In genomic region chr11:3954876-3955275, GRCm38 (mm10) we compare ENCODE assay signal across 5 mouse cellular contexts. TPM values are rescaled to one million over a fixed set of nuclear protein-coding genes. Genes with fewer than 3 reads are reported as not detected.
"Had no signal": no experiment of that assay in that cellular context is flagged by ENCODE, and none has a peak within 500 bp of the region (broad histone marks: within the 10 kb centered on the region; RNA-seq: fewer than 3 reads in every experiment).

No protein-coding gene starts in this region.

RNA-seq across cellular contexts. Expression of gene 4930556J24Rik, which starts 21.7 kb away (rescaled TPM):
- total RNA-seq: neutrophil, adult 5-6 weeks had no signal
- polyA plus RNA-seq: neural tube, embryonic 15.5 days; spleen, adult 2 months; thymus, adult 2 months; thymus, postnatal 0 days had no signal

RNA-seq across cellular contexts. Expression of gene Gal3st1, which starts 28.6 kb away (rescaled TPM):
- total RNA-seq: neutrophil, adult 5-6 weeks had no signal
